Mouse (Mus musculus): Measurements from ENCODE around the gene Gm853. TPM values are rescaled to one million over a fixed set of nuclear protein-coding genes. Genes with fewer than 3 reads are reported as not detected.

Gene Gm853
- polyA plus RNA-seq, 1 experiment from 2014 or later: not detected

- H3K4me3 ChIP-seq (ENCODE audit: low read depth, low read length): no peak overlapping the region
These were observed 60.9 kb downstream of the Gm853 start for GRCm38 (mm10) chr4:130161349-130161748.

More at GRCm38 (mm10) chr4:130161349-130161748, 60.9 kb downstream of the Gm853 start:
- no peak for DNase-seq (ENCODE audit: low spot score)
- ATAC-seq (ENCODE audit: insufficient number of reproducible peaks, low FRiP score, low TSS enrichment, low read depth): no peak
- 47% methylated on average over 4 of the region's 4 CpGs for WGBS
- peaks cover 8% of the 10 kb centered on the region; the same call in 1 of the 2 replicates for H3K27me3 ChIP-seq (ENCODE audit: control insufficient read depth, insufficient read depth, low read length)
- no peak overlapping the region for H3K9ac ChIP-seq (ENCODE audit: low read length)
- no peaks in the 10 kb centered on the region for H3K36me3 ChIP-seq (ENCODE audit: control insufficient read depth, insufficient read depth, low read length)
- no peaks in the 10 kb centered on the region for H3K9me3 ChIP-seq (ENCODE audit: control insufficient read depth, low read length)
- peaks cover 18% of the 10 kb centered on the region for H3K4me1 ChIP-seq (ENCODE audit: control insufficient read depth, insufficient read depth, low read length)
- no peak overlapping the region for H3K27ac ChIP-seq (replicated peaks; ENCODE audit: low read depth, low read length)
- H3K4me2 ChIP-seq (ENCODE audit: low read depth, severe bottlenecking): no peak overlapping the region

Other genes with a start within 250 kb of the Gm853 start
- gene Adgrb2, start 237.5 kb downstream of the Gm853 start, polyA plus RNA-seq (2014; fragmentation: Nextera tagmentation; extraction: Ambion mirVana): 1.2 and 1.5 TPM in 2 replicates
- gene Col16a1, start 174.6 kb downstream of the Gm853 start, polyA plus RNA-seq (2014; fragmentation: Nextera tagmentation; extraction: Ambion mirVana): 8.1 and 8.2 TPM in 2 replicates
- 69.0 and 76.5 TPM in 2 replicates for gene Pef1, start 119.8 kb downstream of the Gm853 start, polyA plus RNA-seq (2014; fragmentation: Nextera tagmentation; extraction: Ambion mirVana)
- not detected in 2 replicates for gene Hcrtr1, start 83.0 kb downstream of the Gm853 start, polyA plus RNA-seq (2014; fragmentation: Nextera tagmentation; extraction: Ambion mirVana)
- gene Tinagl1, start 47.3 kb downstream of the Gm853 start, polyA plus RNA-seq (2014; fragmentation: Nextera tagmentation; extraction: Ambion mirVana): 6.3 and 6.9 TPM in 2 replicates
- 123 and 136 TPM in 2 replicates for gene Serinc2, start 56.8 kb upstream of the Gm853 start, polyA plus RNA-seq (2014; fragmentation: Nextera tagmentation; extraction: Ambion mirVana)
- 4.6 and 5.1 TPM in 2 replicates for gene Fabp3, start 86.2 kb upstream of the Gm853 start, polyA plus RNA-seq (2014; fragmentation: Nextera tagmentation; extraction: Ambion mirVana)
- not detected in 2 replicates for gene Gm10570, start 86.3 kb upstream of the Gm853 start, polyA plus RNA-seq (2014; fragmentation: Nextera tagmentation; extraction: Ambion mirVana)
- gene Zcchc17, start 137.5 kb upstream of the Gm853 start, polyA plus RNA-seq (2014; fragmentation: Nextera tagmentation; extraction: Ambion mirVana): 82.6 and 88.9 TPM in 2 replicates
- gene Snrnp40, start 137.7 kb upstream of the Gm853 start, polyA plus RNA-seq (2014; fragmentation: Nextera tagmentation; extraction: Ambion mirVana): 234 and 251 TPM in 2 replicates